Comparison of ENCODE assay signal across 11 mouse cellular contexts in the genomic region with DNA sequence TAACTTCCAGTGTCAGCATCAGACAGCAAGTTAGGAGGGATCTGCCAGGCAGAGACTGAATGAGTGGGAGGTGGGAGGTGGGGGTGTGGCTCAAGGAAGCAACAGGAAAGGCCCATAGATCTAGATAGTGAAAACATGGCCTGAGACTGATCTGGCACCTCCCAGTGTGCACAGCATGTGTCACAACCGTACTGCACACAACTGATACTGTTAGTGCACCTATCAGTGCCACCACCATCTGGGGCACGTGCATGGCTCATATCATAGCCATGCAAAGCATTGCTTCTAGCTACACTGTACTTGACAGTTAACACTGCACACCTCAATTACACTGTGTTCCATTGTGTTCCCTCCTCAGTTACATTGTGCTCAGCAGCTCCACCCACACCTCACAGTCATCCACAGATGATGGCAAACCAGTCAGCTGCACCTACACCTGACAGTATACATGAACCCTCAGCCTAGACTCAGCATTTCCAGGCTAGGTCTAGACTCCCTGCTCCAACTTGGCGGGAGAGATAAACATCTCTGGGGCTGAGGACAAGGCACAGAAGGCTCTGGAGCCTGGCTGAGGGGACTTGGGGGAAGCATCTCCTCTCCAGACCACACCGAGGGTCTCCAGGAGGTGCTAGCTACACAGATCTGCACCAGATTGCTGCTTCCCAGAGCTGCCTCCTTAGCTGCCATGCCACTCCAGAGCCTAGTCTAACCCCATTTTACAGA.
DNase-seq lines count a peak whose midpoint lies in the region; ATAC-seq lines count a peak whose summit lies in the region.
"Had no signal": no experiment of that assay in that cellular context is flagged by ENCODE, and none has a peak within 500 bp of the region (broad histone marks: within the 10 kb centered on the region; RNA-seq: fewer than 3 reads in every experiment).

No protein-coding gene starts in this region.

- WGBS in kidney, embryonic 15.5 days = 60% methylated on average over 4 of the region's 4 CpGs

- no peaks in the 10 kb centered on the region for H3K36me3 ChIP-seq in kidney, embryonic 15.5 days
- peaks cover 14% of the 10 kb centered on the region for H3K36me3 ChIP-seq in erythroblast, embryonic 14.5 days (ENCODE audit: control insufficient read depth)
- no peaks in the 10 kb centered on the region for H3K36me3 ChIP-seq in megakaryocyte, embryonic 14.5 days (replicated peaks; ENCODE audit: low read length)
- H3K36me3 ChIP-seq: heart, embryonic 10.5 days had no signal

- peaks cover 25% of the 10 kb centered on the region for H3K4me1 ChIP-seq in kidney, embryonic 15.5 days
- peaks cover 84% of the 10 kb centered on the region for H3K4me1 ChIP-seq in erythroblast, embryonic 14.5 days (ENCODE audit: control insufficient read depth)
- H3K4me1 ChIP-seq in megakaryocyte, embryonic 14.5 days = peaks cover 20% of the 10 kb centered on the region

- no peaks in the 10 kb centered on the region for H3K27me3 ChIP-seq in kidney, embryonic 15.5 days
- H3K27me3 ChIP-seq in erythroblast, embryonic 14.5 days (ENCODE audit: control insufficient read depth) = no peaks in the 10 kb centered on the region
- peaks cover 13% of the 10 kb centered on the region for H3K27me3 ChIP-seq in megakaryocyte, embryonic 14.5 days (replicated peaks)

- no peak overlapping the region for H3K27ac ChIP-seq in kidney, embryonic 15.5 days
- H3K27ac ChIP-seq: heart, embryonic 10.5 days; macrophage had no signal

- H3K9ac ChIP-seq in kidney, embryonic 15.5 days = no peak overlapping the region

- ATAC-seq in kidney, embryonic 15.5 days (replicated peaks; ENCODE audit: low FRiP score) = peak; percentile 88

- H3K4me2 ChIP-seq in kidney, embryonic 15.5 days = no peak overlapping the region

- no peaks in the 10 kb centered on the region for H3K9me3 ChIP-seq in kidney, embryonic 15.5 days (replicated peaks)
- no peaks in the 10 kb centered on the region for H3K9me3 ChIP-seq in erythroblast, embryonic 14.5 days (ENCODE audit: control insufficient read depth, low read length)
- no peaks in the 10 kb centered on the region for H3K9me3 ChIP-seq in megakaryocyte, embryonic 14.5 days
- H3K9me3 ChIP-seq: heart, embryonic 10.5 days had no signal

- DNase-seq in kidney, adult 8-10 months = no peak
- peak; percentile 59 for DNase-seq in c-Kit-negative CD71-positive TER-119-positive erythroid progenitor cells, embryonic 14.5 days (ENCODE audit: low read depth, low spot score)
- DNase-seq in embryo, embryonic 11 days = no peak
- no peak for DNase-seq in ovary, postnatal 14 days (ENCODE audit: low spot score)
- DNase-seq: adrenal gland, postnatal 36 days; cerebellum, adult 9-11 months had no signal

- no peak overlapping the region for H3K4me3 ChIP-seq in kidney, embryonic 15.5 days (replicated peaks)
- H3K4me3 ChIP-seq in erythroblast, embryonic 14.5 days (replicated peaks) = peak overlapping the region; percentile 36
- H3K4me3 ChIP-seq in megakaryocyte, embryonic 14.5 days (replicated peaks) = peak overlapping the region; percentile 43
- H3K4me3 ChIP-seq: heart, embryonic 10.5 days had no signal
